Mouse (Mus musculus): ENCODE results near the gene Eef1e1. TPM values are rescaled to one million over a fixed set of nuclear protein-coding genes. Genes with fewer than 3 reads are reported as not detected.
"Not testable (repeated sequence)": the region's sequence is repeated elsewhere in the genome, so short reads cannot be mapped to it uniquely, and the experiment has no call there.

The Eef1e1 gene
- total and polyA plus RNA-seq, 2 experiments, result 4.0 to 5.6 TPM

GRCm38 (mm10) chr13:38623296-38623695, 35.6 kb downstream of the Eef1e1 start:
- peaks cover 4% of the 10 kb centered on the region for H3K36me3 ChIP-seq (ENCODE audit: control insufficient read depth, insufficient read depth, low read length)
- no peak for TF ChIP-seq CTCF (IDR thresholded peaks at IDR 0.05; ENCODE audit: low read depth, low read length)
- TF ChIP-seq POLR2A (IDR thresholded peaks at IDR 0.05; ENCODE audit: extremely low read depth, insufficient read depth, low read length), result no peak
- no peak for DNase-seq (ENCODE audit: extremely low read depth, low read depth, low spot score)
- no peak overlapping the region for H3K4me3 ChIP-seq (ENCODE audit: insufficient read depth, low read depth, low read length)
- H3K79me2 ChIP-seq (ENCODE audit: control insufficient read depth, insufficient read depth, low read length), result no peaks in the 10 kb centered on the region
- WGBS, result 95% methylated on average over 5 of the region's 5 CpGs
- no peak overlapping the region for H3K27ac ChIP-seq (replicated peaks; ENCODE audit: insufficient read depth, low read depth, low read length)
- H3K27me3 ChIP-seq (ENCODE audit: control insufficient read depth, insufficient read depth, low read length), result no peaks in the 10 kb centered on the region
- H3K9ac ChIP-seq (ENCODE audit: low read depth, low read length), result no peak overlapping the region
- 0 out of 2 replicates have a peak, but pooled peaks cover 2% of the 10 kb centered on the region for H3K4me1 ChIP-seq (ENCODE audit: control insufficient read depth, insufficient read depth, low read length)

- not testable (repeated sequence) for H3K4me3 ChIP-seq (ENCODE audit: insufficient read depth, low read depth, low read length); H3K36me3 ChIP-seq (ENCODE audit: control insufficient read depth, insufficient read depth, low read length); DNase-seq (ENCODE audit: extremely low read depth, low read depth, low spot score); H3K79me2 ChIP-seq (ENCODE audit: control insufficient read depth, insufficient read depth, low read length); H3K27me3 ChIP-seq (ENCODE audit: control insufficient read depth, insufficient read depth, low read length); H3K27ac ChIP-seq (replicated peaks; ENCODE audit: insufficient read depth, low read depth, low read length); H3K9ac ChIP-seq (ENCODE audit: low read depth, low read length); H3K4me1 ChIP-seq (ENCODE audit: control insufficient read depth, insufficient read depth, low read length)
- 74% methylated on average over 4 of the region's 4 CpGs for WGBS
Observed at GRCm38 (mm10) chr13:38618001-38618630, 40.7 kb downstream of the Eef1e1 start.

GRCm38 (mm10) chr13:38616887-38617286, 42.0 kb downstream of the Eef1e1 start:
- DNase-seq (ENCODE audit: extremely low read depth, low read depth, low spot score), result peak; percentile 26
- H3K4me3 ChIP-seq (ENCODE audit: insufficient read depth, low read depth, low read length), result no peak overlapping the region
- no peak for TF ChIP-seq CTCF (IDR thresholded peaks at IDR 0.05; ENCODE audit: low read depth, low read length)
- TF ChIP-seq POLR2A (IDR thresholded peaks at IDR 0.05; ENCODE audit: extremely low read depth, insufficient read depth, low read length), result no peak
- H3K27me3 ChIP-seq (ENCODE audit: control insufficient read depth, insufficient read depth, low read length), result no peaks in the 10 kb centered on the region
- peaks cover 3% of the 10 kb centered on the region; the same call in 1 of the 2 replicates for H3K36me3 ChIP-seq (ENCODE audit: control insufficient read depth, insufficient read depth, low read length)
- no peaks in the 10 kb centered on the region for H3K79me2 ChIP-seq (ENCODE audit: control insufficient read depth, insufficient read depth, low read length)
- H3K27ac ChIP-seq (replicated peaks; ENCODE audit: insufficient read depth, low read depth, low read length), result no peak overlapping the region
- WGBS, result 77% methylated on average over 4 of the region's 4 CpGs
- peaks cover 4% of the 10 kb centered on the region; the same call in 1 of the 2 replicates for H3K4me1 ChIP-seq (ENCODE audit: control insufficient read depth, insufficient read depth, low read length)
- H3K9ac ChIP-seq (ENCODE audit: low read depth, low read length), result no peak overlapping the region

- Histone ChIP-seq H3K9ac (ENCODE audit: low read depth, low read length) (no peak overlapping the region), H3K27ac (replicated peaks; ENCODE audit: insufficient read depth, low read depth, low read length) (no peak overlapping the region), H3K27me3 (ENCODE audit: control insufficient read depth, insufficient read depth, low read length) (no peaks in the 10 kb centered on the region), H3K4me3 (ENCODE audit: insufficient read depth, low read depth, low read length) (no peak overlapping the region), H3K79me2 (ENCODE audit: control insufficient read depth, insufficient read depth, low read length) (no peaks in the 10 kb centered on the region), H3K4me1 (ENCODE audit: control insufficient read depth, insufficient read depth, low read length) (peaks cover 4% of the 10 kb centered on the region; the same call in 1 of the 2 replicates), H3K36me3 (ENCODE audit: control insufficient read depth, insufficient read depth, low read length) (peaks cover 3% of the 10 kb centered on the region; the same call in 1 of the 2 replicates)
- no peak for DNase-seq (ENCODE audit: extremely low read depth, low read depth, low spot score)
- 73% methylated on average over 5 of the region's 5 CpGs for WGBS
- TF ChIP-seq POLR2A (IDR thresholded peaks at IDR 0.05; ENCODE audit: extremely low read depth, insufficient read depth, low read length), result no peak
- no peak for TF ChIP-seq CTCF (IDR thresholded peaks at IDR 0.05; ENCODE audit: low read depth, low read length)
Observed at GRCm38 (mm10) chr13:38615656-38616055, 43.2 kb downstream of the Eef1e1 start.

DNA sequence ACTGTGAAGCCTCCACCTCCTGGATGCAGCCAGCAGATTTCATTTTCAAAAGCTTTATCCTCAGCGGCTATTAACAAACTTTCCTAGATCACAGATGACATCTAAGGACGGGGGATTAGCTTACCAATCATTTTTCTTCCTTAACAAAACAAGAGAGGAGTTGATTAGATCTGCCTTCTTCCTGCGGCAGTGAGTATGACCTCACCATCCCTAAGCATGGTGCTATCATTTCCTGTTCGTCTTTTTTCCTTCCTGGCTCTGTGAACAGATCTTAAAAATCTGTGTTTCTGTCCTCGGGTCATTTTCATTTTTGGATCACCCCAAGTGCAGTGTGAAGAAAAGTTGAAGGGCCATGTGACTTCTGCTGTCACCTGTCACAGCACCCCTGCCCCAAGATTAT, 44.6 kb downstream of the Eef1e1 start:
- H3K27me3 ChIP-seq (ENCODE audit: control insufficient read depth, insufficient read depth, low read length), result no peaks in the 10 kb centered on the region
- H3K27ac ChIP-seq (replicated peaks; ENCODE audit: insufficient read depth, low read depth, low read length), result peak overlapping the region; percentile 62
- peaks cover 3% of the 10 kb centered on the region; the same call in 1 of the 2 replicates for H3K36me3 ChIP-seq (ENCODE audit: control insufficient read depth, insufficient read depth, low read length)
- no peak overlapping the region for H3K4me3 ChIP-seq (ENCODE audit: insufficient read depth, low read depth, low read length)
- TF ChIP-seq POLR2A (IDR thresholded peaks at IDR 0.05; ENCODE audit: extremely low read depth, insufficient read depth, low read length), result no peak
- TF ChIP-seq CTCF (IDR thresholded peaks at IDR 0.05; ENCODE audit: low read depth, low read length), result no peak
- H3K79me2 ChIP-seq (ENCODE audit: control insufficient read depth, insufficient read depth, low read length), result no peaks in the 10 kb centered on the region
- no peak overlapping the region for H3K9ac ChIP-seq (ENCODE audit: low read depth, low read length)
- 68% methylated on average over 5 of the region's 5 CpGs for WGBS
- peaks cover 4% of the 10 kb centered on the region; the same call in 1 of the 2 replicates for H3K4me1 ChIP-seq (ENCODE audit: control insufficient read depth, insufficient read depth, low read length)
- DNase-seq (ENCODE audit: extremely low read depth, low read depth, low spot score), result peak; percentile 14

DNA sequence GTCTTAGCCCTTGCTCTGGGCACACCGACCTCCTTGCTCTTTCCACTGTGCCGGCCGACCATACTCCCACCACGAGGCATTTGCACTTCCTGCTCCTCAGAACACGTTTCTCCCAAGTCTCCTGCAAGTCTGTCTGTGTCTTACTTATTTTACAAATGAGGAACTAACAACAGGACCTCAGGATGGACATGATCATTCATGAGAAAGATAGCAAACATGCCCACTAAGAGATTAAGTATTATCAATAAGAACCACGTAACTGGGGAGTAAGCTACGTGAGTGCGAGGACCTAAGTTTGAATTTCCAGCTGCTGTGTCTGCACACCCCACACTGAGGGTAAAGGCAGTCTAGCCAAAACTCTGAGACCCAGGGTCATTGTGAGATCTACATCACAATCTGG, 45.3 kb downstream of the Eef1e1 start:
- no peaks in the 10 kb centered on the region for H3K79me2 ChIP-seq (ENCODE audit: control insufficient read depth, insufficient read depth, low read length)
- TF ChIP-seq POLR2A (IDR thresholded peaks at IDR 0.05; ENCODE audit: extremely low read depth, insufficient read depth, low read length) (no peak), CTCF (IDR thresholded peaks at IDR 0.05; ENCODE audit: low read depth, low read length) (no peak)
- no peaks in the 10 kb centered on the region for H3K27me3 ChIP-seq (ENCODE audit: control insufficient read depth, insufficient read depth, low read length)
- H3K36me3 ChIP-seq (ENCODE audit: control insufficient read depth, insufficient read depth, low read length), result peaks cover 3% of the 10 kb centered on the region; the same call in 1 of the 2 replicates
- 80% methylated on average over 8 of the region's 8 CpGs for WGBS
- no peak overlapping the region for H3K4me3 ChIP-seq (ENCODE audit: insufficient read depth, low read depth, low read length)
- no peak for DNase-seq (ENCODE audit: extremely low read depth, low read depth, low spot score)
- H3K4me1 ChIP-seq (ENCODE audit: control insufficient read depth, insufficient read depth, low read length), result peaks cover 4% of the 10 kb centered on the region; the same call in 1 of the 2 replicates
- no peak overlapping the region for H3K9ac ChIP-seq (ENCODE audit: low read depth, low read length)
- H3K27ac ChIP-seq (replicated peaks; ENCODE audit: insufficient read depth, low read depth, low read length), result peak overlapping the region; percentile 62; the same call in 1 of the 2 replicates
